Mouse (Mus musculus) right cerebral cortex, postnatal 10 days (tissue): ENCODE measurements at regions not wholly inside any gene's neighbourhood (a gene's known extent, or its start where the extent isn't known, plus 50 kb on each side); places are given as distances from the start of the nearest gene placed in this dataset.
A peak's percentile ranks its signal among the peaks of the same experiment; 100 is the strongest.

Experiments
- DNase-seq, 2 experiments: peaks; one replicate each; pipeline ENCODE4 v3.0.0; 2021; ENCODE audit warnings: low spot score in 2 of 2

DNA sequence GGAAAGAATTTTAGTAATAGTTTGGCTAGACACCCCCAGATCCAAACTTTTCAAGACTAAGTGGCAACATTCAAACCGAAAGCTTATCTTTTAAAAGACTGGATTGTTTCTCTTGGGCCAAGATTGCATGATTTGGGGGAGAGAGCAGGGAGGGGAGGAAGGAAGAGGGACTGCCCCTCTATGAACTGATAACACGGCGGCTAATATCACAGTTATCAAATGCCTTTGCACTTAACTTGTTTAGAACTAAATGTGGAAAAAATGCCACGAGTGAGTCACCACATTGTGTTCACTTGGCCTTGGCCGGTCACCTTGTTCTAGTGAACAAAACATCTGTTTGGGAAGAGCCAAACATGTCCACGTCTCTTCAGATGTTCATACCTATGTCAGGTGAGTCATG is 92.3 kb downstream of the Tes start:
- DNase-seq, result no peak

DNA sequence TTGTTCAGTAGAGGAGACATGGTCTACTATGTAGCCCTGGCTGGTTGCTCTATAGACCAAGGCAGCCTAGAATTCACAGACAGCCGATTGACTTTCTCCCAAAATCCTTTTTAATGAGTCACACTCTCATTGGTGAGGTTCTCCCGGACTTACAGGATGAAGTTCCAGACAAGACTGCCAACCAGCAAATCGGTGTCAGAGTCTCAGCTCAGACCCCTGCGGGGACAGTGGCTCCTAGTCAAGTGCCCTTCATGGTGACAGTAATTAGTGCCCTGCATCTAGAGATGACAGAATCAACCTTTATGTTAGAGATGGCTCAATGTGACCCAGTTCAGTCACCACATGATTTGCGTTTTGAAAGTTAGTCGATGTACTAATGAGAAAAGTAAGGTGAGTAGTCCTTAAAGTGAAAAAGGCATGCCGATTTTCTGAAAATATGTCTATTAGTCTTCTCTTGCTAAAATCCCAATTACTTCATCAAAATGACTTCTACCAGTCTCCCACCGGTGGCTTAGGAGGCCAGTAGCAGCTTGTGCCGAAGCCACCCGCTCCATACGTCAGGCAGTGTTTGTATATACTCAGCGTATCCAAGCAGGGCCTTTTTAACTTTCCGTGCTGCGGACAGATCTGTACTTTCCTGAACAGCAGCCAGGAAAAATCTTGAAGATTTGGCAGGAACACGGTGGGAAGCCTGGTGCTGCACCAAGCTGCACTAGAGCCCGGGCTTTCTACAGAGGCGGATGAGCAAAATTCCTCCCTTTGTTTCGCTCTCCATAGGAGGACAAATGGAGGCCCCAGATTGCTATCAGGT is 105.2 kb downstream of the Tes start:
- DNase-seq, result peak; percentile 69 to 82

DNA sequence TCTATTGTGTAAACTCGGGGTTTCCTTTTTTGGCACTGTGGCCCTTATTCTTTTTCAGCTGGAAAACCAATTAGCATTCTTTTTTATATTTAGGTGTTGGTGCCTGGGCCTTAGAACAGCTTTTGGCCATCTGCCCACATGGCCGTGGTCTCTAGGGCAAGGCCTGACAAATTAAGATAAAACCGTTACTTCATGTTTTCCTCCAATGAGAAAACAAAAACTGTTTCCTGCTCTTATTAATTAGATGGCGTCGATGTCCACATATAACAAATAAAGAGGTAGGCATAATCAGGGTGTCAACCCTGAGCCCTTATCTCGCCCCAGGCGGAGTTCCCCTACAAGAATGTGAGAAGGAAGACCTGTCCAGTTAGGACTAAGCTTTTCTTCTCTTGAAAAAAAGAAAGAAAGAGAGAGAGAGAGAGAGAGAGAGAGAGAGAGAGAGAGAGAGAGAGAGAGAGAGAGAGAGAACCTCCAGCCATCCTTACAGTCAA is 105.9 kb downstream of the Tes start:
- DNase-seq, result no peak

DNA sequence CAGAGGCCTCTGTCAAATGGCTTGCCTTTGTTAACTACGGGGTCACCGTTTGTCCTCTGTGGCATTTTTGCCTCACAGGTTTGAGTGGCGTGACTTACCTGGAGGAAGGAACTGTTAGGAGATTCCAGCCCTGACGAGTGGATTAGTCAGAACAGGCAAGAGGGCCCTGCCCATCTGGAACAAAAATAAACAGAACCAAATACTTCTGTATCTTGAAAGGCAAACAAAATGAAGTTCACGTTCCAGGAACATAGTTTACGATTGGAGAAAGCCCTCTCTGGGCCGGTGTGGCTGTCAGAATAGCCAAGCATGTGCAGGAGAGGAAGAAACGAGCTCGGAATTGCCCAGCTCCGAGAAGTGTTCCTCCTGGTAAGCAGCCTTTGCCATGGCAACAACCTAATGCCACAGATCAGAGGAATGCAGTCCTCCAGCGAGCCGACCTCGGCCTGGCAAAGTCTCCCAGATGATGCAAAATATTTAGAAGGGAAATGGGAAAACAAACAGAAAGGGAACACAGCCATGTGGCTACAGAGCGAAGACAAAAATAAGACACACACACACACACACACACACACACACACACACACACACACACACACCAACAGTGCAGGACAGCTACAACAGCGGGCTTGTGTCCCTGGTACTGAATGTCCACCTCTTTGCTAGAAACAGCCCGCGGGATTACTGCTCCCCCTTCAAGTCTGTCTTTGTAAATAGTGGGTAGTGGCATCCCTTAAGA is 106.5 kb downstream of the Tes start:
- peak; percentile 65 to 73 for DNase-seq

GRCm38 (mm10) chr6:17172050-17172449 is 107.1 kb downstream of the Tes start:
- DNase-seq, result no peak

DNA sequence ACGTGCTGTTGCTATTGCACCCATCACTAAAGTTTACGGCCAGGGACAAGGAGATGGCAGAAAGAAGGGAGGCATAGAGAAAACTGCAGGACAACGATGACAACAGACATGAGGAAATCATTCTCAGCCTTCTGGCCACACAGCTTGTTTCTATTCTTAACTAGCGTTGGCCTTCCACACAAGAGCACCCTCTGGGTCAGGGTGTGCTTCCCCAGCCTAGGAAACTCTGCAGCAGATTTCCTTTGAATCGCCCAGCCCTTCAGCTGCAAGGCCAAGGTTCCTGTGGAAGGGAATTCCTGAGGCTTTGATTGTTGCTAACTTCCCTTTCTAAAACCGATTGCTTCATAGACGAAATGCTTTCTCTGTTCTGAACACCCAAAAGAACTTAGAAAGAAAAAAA is 103.8 kb upstream of the Cav2 start:
- no peak for DNase-seq

DNA sequence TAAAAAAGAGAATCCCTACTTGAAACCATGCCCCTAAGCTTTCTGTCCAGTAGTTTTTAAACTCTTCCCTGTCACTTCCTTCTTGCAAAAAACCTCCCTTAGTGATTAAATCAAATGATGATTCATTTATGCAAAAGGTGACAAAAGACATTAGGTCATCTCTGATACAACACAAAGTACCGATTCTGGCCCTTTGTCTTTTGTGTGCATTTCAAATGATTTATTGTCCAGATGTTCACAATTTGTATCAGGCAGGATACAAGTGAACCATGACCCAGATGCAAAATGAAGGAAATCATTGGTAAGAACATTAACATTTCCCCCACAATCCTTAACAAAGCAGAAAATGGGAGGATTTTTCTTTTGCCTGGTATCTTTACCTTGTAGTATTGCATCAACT is 101.5 kb upstream of the Cav2 start:
- no peak for DNase-seq

- no peak for DNase-seq
Observed at GRCm38 (mm10) chr6:17186604-17187003, 94.4 kb upstream of the Cav2 start.

- DNase-seq, result peak in 1 of 2 experiments; percentile 46
Observed at GRCm38 (mm10) chr6:17187106-17187505, 93.9 kb upstream of the Cav2 start.

DNA sequence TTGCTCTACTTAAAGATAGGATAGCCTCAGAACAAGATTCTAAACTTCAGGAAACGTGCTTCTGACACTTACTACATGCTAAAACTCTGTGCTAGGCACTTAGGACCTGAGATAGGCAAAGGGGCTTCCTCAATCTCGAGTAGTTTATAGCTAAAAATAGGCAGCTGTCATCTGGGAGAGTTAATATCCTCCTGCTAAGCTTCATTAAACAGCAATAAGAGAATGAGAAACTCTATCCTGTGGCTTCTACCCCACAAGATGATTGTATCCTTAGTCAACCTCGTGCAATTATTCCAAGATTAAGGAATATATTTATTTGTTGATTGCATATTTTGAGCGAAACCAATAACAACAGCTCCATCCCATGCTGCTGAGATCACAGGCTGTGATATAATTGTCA is 85.4 kb upstream of the Cav2 start:
- no peak for DNase-seq

DNA sequence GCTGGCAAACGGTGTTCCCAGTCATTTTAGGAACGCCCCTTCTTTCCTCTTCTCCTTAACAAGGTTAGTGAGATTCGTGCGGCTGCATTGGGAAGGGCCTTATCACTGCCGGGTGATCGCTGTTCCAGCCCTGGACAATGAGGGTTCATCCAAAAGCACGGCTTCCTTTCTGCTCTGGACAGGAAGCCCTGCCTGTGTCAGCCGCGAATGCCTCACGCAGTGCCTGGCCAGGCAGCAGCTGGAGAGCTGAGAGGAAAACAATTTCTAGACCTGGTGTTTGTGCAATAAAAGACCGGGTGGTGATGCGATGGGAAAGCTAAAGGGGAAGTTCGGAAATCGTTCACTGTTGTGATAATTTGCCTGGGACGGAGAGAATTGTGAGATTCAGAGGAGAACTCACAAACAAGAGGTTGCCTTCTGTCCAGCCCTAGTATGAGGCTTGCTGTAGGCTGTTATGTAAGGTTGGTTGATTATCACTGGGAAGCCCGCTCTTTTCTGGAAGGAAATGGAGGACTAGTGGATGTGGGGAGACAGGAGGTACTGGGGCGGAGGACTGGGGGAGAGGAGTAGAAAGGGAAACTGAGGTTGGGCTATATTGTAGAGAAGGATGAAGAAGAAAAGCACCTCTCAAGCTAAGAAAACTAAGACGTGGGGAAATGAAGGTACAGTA is 83.1 kb upstream of the Cav2 start:
- no peak for DNase-seq

- peak; percentile 30 to 38 for DNase-seq
Observed at GRCm38 (mm10) chr6:17198876-17199275, 82.1 kb upstream of the Cav2 start.

GRCm38 (mm10) chr6:17201916-17202636 is 78.9 kb upstream of the Cav2 start:
- no peak for DNase-seq

DNA sequence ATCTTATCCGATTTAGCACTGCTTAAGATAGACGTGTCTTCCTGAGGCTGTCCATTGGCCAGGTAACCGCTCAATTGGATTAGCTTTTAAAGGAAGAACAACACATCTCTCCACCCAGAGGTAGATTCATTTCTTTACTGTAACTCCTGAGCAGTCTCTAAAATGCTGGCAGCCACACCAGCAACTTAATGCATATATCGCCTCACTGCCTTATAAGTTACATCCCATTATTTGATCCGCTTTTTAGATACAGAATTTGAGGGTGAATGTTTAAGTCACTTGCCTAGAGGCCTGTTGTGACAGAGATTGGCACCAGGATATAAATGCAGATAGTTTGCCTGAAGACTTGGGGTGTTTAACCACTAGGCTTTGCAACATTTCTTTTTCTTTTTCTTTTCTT is 77.7 kb upstream of the Cav2 start:
- no peak for DNase-seq

DNA sequence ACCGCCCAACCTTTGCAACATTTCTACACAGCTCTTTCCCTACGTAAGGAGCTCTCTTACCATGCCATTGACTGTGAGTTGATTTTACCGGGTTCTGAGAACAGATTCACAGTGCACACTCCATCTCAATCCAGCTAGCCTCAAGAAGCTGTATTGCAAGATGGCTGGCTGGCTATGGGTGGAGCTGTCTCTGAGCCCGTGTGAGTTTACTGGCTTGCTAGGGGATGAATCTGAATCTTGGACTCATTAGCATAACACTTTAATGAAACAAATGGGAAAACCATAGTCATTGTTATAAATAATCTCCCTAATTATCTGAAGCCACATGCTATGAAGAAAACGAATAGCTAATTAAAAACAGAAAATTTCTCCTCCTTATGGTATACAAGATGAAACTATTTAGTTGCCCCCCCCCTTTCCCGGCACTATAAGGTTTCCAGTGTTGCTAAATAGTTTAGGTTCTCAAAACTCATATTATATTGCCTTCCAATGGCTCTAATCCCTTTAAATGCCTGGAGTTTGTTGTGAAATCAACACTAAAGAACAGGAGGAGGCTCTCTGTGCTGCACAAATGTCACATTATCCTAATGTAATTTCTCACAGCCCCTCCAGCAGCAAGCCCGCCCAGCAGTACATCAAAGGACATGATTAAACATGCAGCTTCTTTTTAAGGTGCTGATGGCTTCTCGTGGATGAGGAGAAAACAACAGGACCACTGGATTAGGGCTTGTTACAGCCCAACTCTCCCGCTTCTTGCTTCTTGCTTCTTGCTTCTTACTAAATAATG is 76.9 kb upstream of the Cav2 start:
- no peak for DNase-seq

DNA sequence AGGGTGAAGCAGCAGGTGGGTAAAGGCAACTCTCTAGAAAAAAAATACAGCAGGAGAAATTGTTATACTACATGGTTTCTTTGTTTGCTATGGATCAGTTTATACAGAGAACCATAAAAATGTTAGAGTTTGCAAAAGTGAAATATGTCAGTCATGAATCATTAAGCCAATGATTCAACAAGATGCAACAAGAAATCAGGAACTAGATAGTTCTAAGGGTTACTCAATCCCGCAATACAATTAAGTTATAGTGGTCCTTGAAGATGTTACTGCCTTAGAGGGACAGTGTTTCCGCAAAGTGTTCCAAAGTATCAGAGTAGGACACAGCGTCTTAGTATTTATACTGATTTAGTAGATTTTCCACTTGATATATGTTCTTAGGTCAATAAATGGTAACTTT is 74.1 kb upstream of the Cav2 start:
- DNase-seq, result no peak

GRCm38 (mm10) chr6:17209792-17210191 is 71.2 kb upstream of the Cav2 start:
- DNase-seq, result no peak

DNA sequence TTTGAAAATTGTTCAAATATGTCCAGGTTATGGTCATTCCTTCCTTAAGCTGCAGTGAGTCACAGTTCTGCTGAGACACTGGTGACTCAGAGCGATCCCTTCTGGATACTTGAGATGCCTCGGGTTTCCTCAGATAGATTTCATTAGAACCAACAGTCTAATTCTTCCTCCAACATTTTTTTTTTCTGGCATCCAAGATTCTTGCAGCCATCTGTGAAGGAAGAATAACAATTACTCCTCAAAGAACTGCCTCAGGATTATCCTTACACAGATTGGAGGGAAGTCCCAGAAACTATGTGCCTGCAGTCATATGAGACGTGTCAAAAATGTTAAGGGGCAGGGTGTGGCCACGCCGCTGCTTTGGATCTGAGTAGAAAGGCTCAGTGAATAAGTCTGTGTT is 69.6 kb upstream of the Cav2 start:
- no peak for DNase-seq

GRCm38 (mm10) chr6:17214774-17215173 is 66.2 kb upstream of the Cav2 start:
- peak; percentile 27 to 37 for DNase-seq

GRCm38 (mm10) chr6:17216442-17216841 is 64.5 kb upstream of the Cav2 start:
- no peak for DNase-seq

DNA sequence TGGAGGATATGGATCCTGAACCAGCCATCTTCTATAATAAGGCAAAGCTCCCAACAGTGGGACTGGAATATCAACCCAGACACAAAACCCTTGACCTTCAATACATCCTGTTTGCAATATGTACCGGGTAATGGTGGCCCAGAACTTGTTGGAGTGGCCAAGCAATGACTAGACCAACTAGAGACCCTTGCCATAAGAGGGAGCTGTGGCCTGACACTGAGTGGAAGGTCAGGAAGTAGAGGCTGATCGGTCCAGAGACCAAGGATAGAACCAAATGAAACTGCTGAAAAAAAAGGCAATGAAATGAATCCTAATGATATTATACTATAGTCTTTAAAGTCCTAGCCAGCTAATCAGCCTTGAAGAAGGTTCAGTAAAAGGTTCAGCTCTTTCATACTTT is 57.2 kb upstream of the Cav2 start:
- DNase-seq, result no peak
